Mouse (Mus musculus) kidney, adult 11 months (tissue): ENCODE results near the gene Nudt1.

Source experiments
- DNase-seq: peaks from one replicate; pipeline ENCODE4 v3.0.0; 2022

The Nudt1 gene

DNA sequence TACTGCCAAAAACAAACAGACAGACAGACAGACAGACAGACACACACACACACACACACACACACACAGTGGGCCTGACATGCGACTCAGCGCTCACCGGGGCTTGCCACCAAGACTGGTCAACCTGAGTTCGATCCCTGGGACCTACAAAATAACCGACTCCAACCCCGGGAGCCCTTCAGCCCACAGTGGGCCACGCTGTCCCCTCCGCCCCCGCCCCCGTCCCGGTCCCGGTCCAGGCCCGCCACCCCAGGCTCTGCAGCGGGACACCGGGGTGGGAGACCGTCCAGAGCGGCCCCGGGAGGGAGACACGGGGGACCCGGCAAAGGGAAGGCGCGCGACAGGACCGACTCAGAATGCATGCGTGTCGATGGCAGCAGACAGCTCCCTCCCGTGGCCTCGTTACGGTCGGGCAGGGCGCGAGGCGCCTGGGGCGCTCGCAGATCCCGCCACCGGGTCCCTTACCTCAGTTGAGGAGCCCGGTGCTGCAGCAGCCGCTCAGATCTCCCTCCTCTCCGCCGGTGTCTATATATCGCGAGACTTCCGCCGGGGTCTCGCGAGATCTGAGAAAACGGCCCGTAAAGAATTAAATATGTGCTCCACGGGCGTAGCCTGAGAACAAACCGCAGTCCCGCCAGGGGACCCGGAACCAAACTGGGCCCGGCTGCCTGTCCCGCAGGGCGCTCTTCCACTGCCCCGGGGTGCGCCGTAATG, at the start of gene Nudt1, which contains the start of gene Mad1l1:
Gene Nudt1, plus strand, starts transcription at position 615 of the 714 bp plus-strand sequence.
Gene Mad1l1, minus strand, starts transcription at position 511 of the 714 bp plus-strand sequence.
- peak; percentile 95 for DNase-seq

DNA sequence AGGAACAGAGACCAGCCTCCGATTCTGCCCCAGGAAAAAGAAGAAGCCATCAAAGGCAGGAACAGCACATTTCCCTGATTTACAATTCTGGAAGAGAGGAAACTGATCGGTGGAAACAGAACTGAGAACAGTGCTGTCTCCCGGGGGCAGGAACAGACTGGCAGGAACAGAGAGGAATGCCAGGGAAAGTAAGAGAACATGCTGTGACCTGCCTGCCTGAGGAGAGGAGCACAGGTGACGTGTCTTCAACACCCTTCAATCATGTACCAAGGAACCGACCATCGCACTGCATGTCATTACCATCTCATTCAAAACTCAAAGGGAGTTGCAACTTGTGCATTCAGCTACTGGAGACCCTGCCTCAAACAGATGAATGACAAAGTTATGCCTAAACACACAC, 44.7 kb upstream of the Nudt1 start:
- no peak for DNase-seq

DNA sequence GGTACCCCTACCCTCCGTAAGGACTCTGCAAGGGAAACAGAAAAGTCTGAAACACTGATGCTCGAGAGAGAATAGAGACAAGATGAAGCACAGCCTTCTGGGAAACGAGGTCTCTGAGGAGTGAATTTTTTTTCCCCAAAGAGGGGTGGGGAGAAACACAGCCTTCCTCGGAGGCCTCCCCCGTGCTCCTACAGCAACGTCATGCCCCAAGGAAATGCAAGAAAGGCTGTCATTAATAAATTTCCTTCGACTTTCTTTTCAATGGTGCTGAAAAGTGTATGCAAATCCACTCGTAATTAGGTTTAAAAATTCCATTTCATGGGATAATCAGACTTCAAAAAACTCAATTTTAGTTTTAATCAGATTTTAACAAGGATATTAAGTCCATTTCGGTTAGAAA, 41.3 kb upstream of the Nudt1 start:
- DNase-seq = no peak

DNA sequence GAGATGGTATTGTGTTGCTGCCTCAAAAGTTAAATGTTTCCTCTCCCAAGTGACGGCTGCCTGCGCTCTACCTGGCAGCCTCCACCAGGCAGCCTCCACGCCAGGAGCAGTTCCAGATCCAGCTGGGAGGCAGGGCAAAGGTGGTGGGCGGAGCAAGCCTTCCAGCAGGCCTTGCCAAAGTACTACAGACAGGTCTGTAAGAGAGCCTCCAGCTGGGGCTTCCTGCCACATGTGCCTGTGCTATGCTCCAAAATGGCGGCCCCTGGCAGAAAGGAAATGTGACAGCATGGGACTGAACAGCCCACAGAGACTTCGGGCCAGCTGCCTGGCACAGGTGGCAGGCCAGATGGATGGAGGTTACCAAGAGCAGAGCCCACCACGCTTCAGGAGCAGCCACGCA, 39.1 kb upstream of the Nudt1 start:
- DNase-seq = peak; percentile 86

DNA sequence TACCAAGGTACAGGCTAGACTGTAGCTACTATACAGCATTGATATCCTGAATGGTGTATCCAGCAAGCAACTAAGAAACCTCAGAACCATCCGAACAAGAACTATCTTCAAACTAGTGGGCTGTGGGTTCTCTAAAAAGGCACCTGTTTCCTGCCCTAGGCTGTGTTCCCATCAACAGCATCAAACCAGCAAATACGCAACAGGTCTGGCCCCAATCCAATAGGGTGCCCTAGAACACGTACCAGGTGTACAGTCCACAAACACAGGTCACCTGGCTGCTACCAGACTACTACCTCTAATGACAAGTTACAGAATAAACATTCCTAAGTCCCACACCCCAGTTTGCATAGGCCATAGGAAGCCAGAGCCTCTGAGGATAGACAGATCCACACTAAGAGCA, 38.6 kb upstream of the Nudt1 start:
- no peak for DNase-seq

DNA sequence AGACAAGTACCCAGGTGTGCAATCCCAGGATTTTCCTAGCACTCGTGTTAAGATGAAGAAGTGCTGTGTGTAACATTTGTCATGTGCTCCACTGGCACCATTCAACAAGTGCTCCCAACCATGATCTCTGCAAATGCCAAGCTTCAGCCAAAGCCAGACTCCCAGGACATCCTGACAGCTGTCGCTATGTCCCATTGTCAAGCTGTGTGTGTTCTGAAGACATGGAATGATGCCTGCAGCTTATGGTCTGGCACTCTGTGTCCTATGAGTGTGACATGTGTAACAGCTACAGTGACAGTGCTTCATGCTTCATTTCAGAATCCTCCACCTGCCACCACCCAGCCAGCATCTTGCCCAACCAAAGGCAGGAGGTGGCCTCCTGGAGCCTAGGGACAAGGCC, 37.4 kb upstream of the Nudt1 start:
- no peak for DNase-seq

DNA sequence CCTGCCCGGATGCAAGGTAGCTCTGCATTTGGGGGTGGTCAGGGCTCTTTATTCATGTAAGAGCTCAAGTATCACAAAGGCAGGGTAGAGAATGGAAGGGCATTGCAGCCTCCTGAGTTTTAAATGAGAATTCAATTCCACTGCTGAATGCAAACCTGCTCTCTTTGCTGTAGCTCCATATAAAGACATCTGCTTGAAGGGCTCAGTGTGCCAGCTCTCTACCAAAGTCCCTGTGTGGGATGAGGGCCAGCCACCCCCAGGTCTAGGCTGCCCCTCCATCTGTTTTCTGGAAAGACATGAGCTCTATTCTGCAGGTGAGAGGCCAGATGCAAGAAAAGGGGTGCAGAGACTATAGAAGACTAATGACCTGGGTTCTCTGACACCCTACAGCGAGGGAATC, 36.7 kb upstream of the Nudt1 start:
- DNase-seq = no peak

DNA sequence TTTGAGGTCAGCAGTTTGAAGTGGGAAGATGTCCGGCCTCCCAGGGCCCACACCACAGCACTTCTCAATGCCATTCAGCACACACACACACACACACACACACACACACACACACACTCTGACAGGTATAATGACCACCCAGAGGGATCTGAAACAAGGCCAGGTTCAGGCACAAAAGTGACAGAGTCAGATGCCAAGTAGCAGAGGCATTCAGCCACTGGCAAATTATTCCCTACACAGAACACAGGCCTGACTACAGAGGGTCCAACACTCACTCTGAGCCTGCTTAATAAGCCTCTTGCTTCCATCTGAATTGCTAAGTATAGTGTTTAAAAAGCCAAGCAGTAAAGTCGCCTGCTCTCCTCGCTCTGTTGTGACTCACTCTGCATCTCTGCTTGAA, 33.2 kb upstream of the Nudt1 start:
- DNase-seq = no peak

DNA sequence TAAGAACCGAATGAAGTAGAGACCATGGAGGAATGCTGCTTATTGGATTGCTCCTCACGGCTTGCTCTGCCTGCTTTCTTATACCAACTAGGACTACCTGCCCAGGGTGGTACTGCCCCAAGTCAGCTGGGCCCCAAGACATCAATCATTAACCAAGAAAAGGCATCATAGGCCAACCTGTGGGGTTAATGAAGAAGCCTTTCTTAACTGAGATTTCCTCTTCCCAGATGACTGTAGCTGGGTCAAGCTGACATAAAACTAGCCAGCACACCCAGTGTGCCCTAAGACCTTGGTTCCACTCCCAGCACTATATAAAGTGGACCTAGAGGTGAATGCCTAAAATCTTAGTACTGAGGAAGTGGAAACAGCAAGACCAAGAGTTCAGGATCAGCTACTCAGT, 32.3 kb upstream of the Nudt1 start:
- peak; percentile 71 for DNase-seq

DNA sequence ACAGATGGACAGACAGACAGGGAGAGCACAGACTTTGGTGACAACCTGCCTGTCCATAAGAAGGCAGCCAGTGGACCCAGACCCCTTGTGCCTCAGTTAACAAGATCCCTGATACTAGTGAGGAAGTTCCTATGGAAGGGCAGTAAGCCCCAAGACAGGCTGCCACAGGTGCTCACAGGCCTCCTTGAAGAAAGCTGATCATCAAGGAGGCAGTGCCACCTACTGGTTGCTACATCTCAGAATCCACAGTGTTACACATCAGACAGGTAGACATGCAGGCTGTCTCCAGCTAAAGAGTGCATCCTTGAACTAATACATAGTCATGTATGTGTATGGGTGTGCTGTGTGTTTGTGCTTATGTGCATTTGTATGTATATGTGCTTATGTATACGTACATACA, 29.3 kb upstream of the Nudt1 start:
- DNase-seq = peak; percentile 53

DNA sequence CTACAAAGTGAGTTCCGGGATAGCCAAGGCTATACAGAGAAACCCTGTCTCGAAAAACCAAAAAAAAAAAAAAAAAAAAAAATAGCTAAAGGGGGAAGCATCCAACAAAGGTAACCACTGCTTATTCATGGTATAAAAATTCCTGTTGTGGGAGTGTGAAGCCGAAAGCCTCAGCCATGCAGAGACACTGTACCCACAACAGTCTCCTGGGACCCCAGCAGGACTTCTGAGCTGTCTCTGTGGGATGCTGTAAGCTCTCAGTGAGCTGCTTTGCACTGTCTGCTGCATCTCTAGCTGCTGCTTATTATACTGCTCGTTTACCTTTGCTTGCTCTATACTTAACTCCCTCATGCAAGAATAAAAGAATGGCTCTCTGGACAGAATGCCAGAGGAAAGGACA, 23.2 kb upstream of the Nudt1 start:
- no peak for DNase-seq

DNA sequence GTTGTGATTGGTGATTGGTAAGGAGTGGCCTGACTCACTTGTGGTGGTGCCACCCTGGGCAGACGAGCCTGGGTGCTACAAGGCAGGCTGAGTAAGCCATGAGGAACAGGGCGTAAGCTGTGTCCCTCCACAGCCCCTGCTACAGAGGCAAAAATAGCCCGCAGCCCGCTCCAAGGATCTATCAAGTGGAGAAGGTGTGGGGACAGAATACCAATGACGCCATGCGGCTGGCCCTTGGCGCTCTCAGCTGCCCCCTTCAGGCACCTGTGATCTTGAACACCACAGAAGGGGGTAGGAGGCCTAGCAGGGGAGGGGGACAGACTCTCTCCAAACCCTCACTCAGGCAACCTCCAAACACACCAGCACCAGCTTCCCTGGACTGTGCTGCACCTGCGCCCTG, 15.4 kb upstream of the Nudt1 start:
- no peak for DNase-seq

DNA sequence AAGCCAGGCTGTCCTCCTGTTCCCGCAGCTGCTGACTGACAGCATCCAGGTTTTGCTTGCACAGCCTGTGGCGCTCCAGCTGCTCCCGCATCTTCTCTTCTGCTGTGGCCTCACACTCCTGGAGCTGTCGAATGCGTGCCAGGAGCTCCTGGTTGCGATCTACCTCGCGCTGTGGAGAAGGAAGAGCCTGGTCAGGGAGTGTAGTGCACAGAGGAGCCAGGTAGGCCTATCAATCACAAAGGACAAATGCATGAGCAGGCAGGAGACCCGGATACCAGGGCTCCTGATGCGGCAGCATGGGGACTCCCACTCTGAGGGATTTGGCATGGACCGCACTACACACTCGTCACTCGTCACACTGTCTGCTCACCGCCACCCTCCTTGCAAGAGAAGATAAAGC, 13.9 kb upstream of the Nudt1 start:
- no peak for DNase-seq

DNA sequence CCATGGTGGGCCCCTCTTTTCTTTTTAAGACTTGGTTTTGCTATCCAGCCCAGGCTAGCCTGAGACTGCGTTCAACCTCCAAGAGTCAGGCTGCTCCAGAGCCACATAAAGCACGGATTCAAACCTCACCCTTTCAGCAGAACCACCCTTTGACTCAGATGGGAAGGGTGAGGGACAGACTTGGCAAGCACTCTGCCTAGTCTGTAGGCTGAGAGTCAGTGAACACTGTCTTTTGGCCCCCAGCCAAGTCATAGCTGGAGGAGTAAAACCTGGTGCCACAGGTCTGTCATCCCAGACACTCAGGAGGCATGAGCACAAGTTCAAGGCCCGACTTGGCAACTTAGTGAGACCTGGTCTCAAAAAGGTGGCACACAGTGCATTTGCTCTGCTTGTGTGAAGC, 4.7 kb upstream of the Nudt1 start:
- no peak for DNase-seq

DNA sequence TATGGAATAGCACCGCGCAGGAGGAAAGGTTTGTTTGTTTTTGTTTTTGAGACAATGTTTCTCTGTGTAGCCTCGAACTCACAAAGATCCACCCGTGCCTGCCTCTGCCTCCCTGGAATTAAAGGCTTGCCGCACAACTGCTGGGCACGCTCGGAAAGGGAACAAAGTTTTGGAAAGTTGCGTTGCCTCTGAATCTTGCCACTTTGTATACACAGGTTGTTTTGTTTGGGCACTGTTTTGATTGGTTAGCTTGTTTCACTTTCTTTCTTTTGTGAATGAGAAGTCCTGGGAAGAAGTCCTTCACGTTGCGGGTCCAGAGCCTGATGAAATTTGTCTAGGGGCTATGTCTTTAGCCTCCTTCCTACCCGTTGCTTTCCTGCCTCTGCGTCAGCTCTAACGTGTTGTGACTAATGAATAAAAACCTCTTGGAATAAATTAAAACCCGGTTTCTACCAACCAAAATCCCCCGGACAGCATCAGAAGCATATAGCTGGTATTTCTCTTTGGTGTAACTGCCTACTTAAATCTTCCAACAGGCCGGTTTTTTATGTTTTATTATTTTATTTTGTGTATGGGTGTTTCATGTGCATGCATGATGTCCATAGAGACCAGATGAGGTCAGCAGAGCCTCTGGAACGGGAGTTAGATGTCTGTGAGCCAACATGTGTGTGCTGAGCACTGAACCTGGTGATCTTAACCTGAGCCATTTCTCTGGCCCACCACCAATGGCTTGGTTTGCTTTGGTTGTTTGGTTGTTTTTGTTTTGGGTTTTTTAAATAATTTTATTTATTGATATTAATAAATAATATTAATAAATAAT, 510 bp downstream of the Nudt1 start:
- no peak for DNase-seq

DNA sequence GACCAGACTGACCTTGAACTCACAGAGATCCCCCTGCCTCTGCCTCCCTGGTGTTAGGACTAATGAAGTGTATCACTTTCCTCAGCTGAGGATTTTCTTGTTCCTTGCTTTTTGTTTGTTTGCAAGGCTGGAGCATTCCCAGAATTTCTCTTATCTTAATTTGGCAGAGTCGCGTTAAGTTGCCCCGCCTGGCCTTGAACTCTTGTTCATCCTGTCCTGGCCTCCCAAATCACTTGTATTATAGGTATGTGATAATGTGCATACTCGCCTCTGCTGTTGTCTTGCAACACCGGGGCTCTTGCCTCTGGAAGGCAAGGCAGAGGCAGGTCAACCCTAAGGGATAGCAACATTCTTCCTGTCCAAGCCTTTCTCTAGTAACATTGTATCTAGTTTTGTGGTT, 2.6 kb downstream of the Nudt1 start:
- no peak for DNase-seq

DNA sequence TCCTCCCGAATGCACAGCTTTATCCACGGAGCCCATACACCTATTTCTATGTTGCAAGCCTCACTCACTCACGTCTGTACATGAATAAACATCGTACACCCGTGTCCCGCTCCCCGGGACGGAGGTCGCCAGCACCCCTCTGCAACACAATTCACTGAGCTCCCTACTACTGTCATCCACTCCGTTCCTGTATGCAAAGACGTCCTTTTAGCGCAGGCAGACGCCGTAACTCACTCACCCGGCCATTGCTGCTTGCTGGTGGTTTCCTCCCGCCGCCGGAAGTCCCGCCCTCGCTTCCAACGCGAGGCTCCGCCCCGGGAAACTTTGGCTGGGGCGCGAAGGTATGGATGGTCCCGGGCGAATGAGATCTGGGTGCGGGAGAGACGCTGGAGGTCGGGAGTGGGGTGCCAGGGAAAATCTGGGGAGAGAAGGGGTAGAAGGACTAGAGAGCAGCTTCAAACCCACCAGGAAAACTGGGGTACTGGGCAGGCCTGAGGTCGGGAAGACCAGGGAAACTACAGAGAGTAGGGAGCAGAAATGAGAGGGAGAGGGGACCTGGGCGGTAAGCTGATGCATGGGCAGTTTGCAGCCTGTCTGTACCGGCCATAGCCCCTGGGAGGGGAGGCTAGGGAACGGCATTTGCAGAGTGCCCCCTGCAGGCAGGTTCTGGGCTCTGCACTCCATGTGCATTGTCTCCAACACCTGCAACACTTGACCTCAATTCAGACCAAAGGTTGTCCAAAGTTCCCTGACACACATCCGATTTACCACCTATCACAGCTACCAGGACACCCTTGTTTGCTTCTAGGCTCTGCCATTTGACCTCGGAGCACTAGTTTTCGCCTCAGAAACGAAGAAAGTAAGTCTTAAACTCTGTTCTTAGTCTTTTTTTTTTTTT, 10.4 kb downstream of the Nudt1 start, which contains the start of gene Mrm2:
Gene Mrm2, minus strand, starts transcription at position 284 of the 898 bp plus-strand sequence.
- DNase-seq = peak; percentile 79

DNA sequence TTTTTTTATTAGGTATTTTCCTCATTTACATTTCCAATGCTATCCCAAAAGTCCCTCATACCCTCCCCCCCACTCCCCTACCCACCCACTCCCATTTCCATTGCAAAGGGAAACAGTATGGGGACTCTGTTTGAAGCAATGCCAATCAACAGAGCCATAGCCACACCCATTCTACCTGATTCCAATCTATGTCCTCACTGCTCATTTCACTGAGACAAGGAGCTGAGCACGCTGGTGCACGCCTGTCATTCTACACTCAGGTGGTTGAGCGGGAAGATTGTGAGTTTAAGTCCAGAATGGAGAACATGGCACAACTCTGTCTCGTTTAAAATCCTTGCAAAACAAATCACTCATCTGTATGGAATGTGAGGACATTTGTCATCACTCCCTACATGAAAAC, 11.1 kb downstream of the Nudt1 start:
- DNase-seq = no peak

DNA sequence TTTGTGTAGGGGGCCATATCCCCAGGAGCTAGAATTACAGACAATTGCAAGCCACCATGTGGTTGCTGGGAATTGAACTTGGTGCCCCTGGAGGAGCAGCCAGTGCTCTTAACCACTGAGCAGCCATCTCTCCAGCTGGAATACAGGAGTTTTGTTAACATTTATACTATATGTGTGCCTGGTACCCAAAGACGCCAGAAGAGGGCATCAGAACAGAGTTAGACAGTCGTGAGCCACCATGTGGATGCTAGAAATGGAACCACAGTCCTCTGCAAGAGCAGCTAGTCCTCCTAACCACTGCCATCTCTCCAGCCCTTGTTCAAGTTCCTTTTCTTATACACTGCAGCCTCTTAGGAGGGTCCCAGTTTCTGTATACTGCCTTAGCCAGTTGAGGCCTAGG, 12.2 kb downstream of the Nudt1 start:
- no peak for DNase-seq

DNA sequence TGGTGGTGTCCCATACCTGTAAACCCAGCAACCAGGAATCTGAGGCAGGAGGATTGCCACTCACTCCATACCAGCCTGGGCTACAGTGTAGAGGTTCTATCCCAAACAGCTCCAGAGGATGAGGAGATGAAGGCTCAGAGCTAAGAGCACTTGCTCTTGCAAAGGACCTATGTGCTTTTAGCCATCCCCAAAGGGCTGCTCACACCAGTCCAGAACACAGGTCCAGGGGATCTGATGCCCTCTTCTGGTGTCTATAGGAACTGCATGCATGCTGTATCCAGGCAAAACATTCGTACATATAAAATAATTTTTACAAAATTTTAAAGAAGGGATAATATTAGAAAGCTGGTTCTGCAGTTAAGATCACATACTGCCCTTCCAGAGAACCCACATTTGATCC, 15.2 kb downstream of the Nudt1 start:
- no peak for DNase-seq

DNA sequence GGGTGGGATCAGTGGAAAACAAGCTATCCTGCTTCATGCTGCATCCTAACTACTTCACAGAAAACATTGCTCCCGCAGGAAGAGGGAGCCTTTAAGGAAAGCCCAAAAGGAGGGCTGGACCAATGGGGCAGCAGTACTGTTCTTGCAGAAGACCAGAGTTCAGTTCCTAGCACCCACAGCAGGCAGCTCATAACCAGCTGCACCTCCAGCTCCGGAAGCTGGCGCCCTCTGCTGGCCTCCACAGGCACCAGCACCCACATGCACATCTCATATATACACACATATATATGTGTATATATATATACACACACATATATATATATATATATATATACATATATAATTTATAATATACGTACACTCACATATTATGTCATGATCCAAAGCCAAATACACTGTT, 17.3 kb downstream of the Nudt1 start:
- DNase-seq = no peak

DNA sequence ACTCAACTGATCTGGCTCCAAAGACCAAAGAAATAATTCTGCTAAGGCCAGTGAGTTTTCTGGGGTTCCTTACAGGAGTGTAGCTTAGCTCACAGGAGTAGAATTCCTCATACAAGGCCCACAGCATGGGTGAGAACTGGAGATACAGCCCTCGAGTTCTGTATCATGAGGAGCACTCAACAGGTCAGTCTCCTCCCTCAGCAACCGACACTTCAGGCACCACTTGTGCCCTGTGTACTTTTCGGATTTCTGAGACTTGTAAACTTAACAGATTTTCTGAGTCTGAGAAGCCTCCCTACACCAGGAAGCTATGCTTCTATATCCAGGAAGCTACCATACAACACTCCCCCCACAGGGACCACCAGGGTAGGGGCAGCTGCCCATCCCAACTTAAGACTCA, 18.4 kb downstream of the Nudt1 start:
- DNase-seq = no peak

DNA sequence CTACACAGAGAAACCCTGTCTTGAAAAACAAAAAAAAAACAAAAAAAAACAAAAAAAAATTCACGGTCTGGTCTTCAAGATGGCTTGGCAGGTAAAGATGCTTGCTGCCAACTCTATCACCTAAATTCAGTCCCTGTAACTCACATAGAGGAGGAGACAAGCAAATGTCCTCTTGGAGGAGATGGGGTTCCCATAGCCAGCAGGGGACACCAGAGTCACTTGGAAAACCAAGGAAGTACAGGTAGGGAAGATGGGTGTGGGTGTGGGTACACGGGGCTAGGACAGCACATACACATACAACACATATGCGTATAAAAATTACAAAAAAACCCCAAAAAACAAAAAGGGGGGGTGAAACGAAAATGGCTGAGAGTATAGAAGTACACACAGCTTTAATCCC, 21.4 kb downstream of the Nudt1 start:
- no peak for DNase-seq
